Mouse (Mus musculus) kidney, postnatal 25 days (tissue): ENCODE data around the gene Gse1.

Experiments used
- DNase-seq, 2 experiments: peaks; one replicate each; pipeline ENCODE4 v3.0.0; 2021; ENCODE audit warnings: mixed read lengths in 2 of 2

Gene Gse1

GRCm38 (mm10) chr8:120407701-120408240 is 179.5 kb downstream of the Gse1 start:
- DNase-seq = peak; percentile 54 to 63

DNA sequence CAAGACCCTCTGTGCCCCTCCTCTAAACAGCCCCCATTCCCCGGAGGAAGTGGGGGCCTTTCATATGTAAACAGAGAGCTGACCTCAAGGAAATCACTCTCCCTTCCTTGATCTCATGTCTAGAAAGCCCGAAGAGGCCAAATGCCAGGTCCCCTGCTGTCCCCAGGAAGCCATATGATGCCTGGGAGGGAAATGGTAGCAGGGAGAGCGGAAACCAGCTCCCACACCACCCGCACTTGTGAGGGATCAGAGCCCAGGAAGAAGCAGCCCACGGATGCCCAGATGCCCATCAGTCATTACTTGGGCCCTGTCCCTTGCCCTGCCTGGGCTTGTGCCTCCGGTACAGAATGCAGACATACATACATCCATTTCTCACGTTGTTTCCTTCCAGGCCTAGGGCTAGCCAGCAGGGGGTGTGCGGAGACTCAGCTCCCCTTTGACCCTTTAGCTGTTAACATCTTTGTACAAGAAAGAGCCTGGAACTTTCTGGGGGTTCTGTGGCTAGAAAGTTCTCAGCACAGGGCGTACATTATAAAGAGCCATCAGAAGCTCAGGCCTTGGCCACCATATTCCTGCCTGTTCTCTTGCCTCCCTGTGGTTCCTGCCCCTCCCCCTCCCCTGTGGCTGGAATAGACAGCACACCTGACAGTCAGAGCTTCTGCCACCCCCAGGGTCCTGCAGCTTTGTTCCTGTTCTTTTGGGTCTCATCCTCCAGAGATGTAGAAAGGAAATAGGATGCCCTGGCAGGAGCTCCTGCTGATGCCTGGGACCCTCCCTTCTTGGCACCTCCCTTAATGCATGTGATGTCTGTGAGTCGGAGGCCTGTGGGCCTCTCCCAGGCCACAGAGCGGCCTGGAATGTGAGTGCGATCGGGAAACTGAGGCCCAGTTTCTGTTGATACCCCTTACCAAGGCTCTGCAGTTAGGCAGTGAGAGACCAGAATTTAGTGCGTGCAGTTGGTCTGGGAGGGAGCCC is 180.3 kb downstream of the Gse1 start:
- DNase-seq = no peak

DNA sequence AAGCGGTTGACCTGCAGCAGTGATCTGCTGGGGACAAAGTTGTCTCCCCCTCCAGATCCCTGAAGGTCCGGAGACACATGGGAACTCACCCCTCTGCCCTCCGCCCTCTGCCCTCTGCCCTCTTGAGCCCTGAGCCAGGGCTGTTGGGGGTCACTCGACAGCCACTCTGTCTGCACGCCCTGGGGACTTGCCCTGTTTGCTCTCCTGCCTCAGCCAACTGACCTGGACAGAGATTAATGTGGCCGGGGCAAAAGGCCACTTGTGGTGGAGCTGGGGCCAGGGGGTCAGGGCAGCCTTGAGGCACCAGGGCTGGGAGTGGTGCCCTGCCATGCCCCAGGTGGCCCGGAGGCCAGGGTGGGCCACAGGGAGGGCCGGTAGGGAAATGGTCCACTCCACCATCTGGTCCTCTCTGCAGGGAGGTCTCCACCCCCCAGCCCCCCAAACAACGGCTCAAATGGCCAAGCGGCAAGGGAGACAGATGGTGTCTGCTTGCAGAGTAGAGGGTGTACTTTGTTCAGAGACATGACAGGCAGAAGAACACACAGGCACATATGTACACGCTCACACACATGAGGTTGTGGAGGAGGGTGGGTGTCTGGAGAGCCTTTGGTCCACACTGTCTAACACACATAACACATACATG is 181.2 kb downstream of the Gse1 start:
- DNase-seq = peak in 1 of 2 experiments; percentile 19

- DNase-seq = no peak
These were observed 182.8 kb downstream of the Gse1 start for GRCm38 (mm10) chr8:120411059-120411458.

DNA sequence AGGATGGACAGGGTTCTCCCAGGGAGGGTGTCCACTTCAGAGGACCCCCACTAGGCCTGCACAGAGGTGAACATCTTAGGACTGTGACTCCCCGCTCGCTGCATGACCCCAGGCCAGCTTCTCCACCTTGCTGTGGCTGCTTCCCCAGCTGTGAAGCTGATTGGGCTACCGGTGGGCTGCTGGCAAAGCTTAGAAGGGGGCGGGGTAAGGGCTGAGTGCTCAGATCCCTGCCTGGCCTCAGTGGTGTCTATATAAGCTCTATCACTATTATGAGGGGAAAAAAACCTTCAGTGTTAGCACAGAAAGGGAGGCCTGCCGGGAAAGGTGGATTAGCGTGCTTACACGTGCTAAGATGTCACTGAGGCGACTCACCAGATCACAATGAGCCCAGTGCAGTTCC is 183.6 kb downstream of the Gse1 start:
- no peak for DNase-seq

DNA sequence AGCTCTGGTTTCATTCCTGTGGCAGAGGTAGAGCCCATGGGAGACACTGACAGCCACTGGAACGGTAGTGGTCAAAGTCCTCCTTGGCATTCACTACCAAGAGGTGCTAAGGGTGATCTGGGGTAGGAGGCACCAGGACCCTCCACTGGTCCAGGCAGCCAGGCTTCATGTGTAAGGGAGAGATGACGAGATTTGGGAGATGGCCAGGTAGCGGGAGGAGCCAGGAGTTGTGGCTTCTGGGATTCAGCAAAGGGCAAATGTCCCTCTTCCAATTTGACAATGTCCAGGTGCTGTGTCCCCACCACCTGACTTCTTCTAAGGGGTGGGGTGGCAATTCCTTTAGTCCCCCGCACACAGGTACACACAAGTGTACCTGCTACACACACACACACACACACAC is 184.1 kb downstream of the Gse1 start:
- DNase-seq = no peak

DNA sequence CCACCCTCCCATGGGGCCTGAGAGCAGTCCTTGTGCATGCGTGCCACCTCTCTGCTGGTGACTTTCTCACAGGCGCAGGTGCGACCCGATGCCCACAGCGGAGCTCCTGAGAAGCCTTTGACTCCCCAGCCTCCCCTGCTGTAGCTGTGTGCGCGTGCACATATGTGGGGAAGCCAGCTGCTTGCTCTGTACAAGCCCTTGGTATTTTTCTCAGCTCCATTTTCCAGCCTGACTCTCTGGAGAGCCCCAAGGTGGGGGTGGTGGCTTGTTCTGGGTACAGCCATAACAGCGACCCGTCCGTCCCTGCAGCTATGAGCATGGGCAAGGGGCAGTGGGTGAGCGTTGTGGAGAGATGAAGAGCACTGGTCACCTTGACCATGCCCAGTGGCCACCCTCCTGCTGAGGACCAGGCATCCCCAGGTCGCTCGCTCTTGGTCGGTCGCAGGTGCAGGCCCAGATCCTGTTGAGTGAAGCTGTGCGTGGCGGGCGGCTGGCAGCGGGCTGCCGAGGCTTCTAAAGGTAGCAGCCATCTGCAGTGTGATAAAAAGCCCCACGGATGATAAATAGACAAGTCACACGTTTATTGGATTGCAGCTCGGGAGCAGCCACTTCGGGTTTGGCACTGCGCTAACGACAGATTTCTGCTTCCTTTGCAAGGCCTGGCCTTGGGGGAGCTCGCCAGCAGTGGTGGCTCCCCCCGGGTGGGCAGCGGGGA is 184.8 kb downstream of the Gse1 start:
- DNase-seq = no peak

DNA sequence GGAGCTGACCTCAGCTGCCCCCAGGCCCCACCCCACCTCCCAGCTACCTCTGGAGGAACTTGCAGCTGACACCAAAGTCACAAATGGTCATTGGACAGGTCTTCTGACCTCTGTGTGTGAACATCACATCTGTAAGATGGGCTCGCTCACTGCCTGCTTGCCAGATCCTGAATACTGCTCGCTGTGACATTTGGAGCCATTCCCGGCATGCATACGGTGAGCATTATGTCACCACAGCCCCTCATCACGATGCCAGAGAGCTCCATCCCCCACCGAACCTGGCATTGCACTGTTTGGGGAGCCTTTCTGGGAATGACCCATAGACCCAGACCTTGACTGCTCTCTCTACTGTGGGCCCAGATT is 185.4 kb downstream of the Gse1 start:
- DNase-seq = no peak

GRCm38 (mm10) chr8:120414216-120414615 is 186.0 kb downstream of the Gse1 start:
- DNase-seq = no peak

DNA sequence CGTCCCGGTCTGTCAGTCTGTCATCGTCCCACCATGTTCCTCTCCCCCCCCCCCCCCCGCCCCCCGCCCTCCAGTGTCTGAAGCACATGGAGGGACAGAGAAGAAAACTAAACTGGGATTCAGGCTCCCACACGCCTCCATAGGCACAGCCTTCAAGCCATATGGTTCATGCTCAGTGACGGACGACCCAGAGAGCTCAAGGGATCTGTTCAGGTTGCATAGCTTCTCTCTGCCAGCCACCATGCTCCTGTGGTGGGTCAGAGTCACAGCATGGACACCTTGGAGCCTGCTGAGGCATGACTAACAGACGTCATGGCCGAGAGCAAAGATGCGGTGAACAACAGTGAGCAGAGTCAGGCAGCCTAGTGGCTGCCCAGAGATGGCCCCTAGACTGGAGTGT is 187.2 kb downstream of the Gse1 start:
- no peak for DNase-seq

DNA sequence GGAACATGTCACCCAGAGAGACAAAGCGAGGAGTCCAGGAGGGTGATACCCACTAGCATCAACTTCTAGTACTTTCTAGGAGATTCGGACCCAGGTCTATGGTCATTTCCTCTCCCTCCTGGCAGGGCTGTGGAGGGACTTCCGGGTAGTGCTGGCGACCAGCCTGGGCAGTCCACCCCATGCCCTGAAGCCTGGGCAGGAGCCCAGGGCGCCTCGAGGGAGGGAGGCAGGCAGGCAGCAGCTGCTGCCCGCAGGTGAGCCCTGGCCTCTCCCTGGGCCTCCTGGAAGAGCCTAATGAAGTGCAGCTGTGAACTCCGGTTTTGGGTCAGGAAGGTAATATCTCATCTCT is 187.9 kb downstream of the Gse1 start:
- DNase-seq = peak; percentile 31 to 72

DNA sequence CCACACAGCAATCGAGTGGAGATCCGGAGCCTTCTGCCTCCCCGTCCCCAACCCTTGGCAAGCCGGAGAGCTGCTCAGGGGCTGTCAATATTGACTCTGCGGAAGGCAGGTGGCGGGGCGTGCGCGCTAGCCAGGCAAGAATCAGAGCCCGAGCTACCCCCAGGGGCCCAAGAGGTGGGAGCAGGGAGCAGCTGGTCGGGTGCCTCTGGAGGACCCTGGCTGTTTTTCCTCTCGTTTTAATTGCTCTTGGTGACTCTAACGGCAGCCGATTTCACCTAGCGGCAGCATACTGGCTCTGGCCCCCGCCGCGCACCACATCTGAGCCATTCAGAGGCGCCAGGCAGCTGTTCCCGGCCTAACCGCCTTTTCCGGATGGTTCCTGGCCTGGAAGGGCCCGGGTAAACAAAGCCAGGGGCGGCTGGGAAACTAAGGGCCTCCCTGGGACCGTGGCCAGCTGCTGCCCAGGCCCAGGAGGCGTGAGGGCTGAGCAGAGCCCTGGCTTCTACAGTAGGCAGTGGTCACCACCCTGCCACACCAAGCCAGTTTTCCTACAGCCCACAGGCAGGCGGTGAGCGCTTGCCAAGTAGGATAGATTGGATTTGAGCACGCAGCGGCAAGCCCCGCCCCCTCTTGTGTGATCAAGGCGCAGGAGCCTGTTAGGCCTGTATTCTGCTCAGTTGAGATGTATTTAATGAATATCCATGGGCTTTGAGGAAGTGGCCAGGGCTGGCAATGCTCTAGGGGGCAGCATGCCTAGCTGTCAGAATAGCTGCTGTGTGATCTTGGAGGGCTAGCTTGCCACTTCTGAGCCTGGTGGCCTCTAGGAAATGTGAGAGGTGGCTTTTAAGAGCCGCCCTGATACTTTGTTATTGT is 188.5 kb downstream of the Gse1 start:
- peak; percentile 91 to 95 for DNase-seq

GRCm38 (mm10) chr8:120418188-120418587 is 189.9 kb downstream of the Gse1 start:
- peak; percentile 52 to 74 for DNase-seq

- no peak for DNase-seq
These were observed 191.4 kb downstream of the Gse1 start for GRCm38 (mm10) chr8:120419675-120420074.

GRCm38 (mm10) chr8:120420226-120420625 is 192.0 kb downstream of the Gse1 start:
- no peak for DNase-seq

- DNase-seq = peak in 1 of 2 experiments; percentile 62
These were observed 193.4 kb downstream of the Gse1 start for GRCm38 (mm10) chr8:120421638-120422037.

- DNase-seq = no peak
These were observed 194.0 kb downstream of the Gse1 start for GRCm38 (mm10) chr8:120422236-120422635.

GRCm38 (mm10) chr8:120423576-120423975 is 195.3 kb downstream of the Gse1 start:
- no peak for DNase-seq

- DNase-seq = no peak
These were observed 196.6 kb downstream of the Gse1 start for GRCm38 (mm10) chr8:120424829-120425198.

DNA sequence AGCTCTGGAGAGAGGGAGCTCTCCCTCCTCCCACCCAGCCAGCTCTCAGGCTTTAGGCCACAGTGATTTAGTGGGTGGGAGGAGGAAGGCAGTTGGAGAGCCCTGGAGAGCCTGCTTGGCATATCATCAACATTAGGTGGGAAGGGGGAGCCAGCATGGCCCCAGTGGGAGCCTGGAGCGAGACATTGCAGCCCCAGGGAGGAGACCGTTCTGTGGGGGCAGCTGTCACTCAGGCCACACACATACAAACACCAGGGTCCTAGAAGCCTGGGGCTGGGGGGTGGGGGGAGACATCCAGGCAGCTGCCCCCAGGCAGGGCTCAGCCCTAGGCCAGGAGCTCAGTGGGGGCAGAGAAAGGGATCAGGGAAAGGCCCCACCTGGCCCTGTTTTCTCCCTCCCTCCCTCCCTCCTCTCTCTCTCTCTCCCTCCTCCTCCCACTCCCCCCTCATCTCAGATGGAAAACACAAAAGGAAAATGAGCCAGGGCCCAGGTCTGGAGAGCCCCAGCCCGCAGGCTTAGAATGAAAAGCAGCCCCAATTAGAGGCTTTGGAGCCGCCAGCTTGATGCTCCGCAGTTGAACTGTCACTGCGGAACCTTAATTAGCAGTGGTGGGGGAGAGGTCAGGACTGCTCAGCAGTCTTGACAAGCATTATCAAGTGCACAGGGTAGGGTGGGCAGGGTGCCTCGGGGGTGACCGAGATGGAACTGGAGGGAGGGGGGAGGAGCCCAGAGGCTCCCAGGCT is 197.1 kb downstream of the Gse1 start:
- no peak for DNase-seq

- no peak for DNase-seq
These were observed 197.8 kb downstream of the Gse1 start for GRCm38 (mm10) chr8:120426105-120426504.
